Mouse (Mus musculus): ENCODE data around the gene Ak8. TPM values are rescaled to one million over a fixed set of nuclear protein-coding genes. Genes with fewer than 3 reads are reported as not detected.

Ak8 gene
- polyA plus RNA-seq, 2 experiments from 2014 or later = not detected

DNA sequence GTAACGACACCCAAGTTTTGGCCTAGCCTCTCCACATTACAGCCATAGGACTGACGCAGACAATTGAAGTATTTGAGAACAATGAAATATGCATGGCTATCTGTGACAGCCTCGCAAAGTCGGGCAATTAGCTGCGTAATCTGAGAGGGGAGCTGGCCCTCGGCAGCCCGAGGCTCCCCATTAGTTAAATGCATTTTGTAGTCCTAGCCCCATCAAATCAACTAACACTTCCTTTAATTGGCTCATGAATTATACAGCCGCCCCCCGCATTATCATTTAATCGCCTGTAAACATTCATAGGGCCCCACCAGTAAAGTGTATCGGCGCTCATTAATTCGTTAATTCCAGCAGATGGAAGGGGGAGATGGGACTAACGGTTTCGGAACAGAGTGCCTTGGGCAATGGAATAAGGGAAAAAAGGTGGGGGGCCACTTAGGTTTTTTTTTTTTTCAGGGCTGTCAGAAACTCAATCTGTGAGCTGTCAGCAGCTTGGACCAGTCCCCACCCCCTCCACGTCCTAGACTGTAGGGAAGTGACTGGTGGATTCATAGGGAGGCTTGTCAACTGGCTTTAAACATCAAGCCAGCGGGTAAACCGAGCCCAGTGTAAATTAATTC is 97.6 kb downstream of the Ak8 start:
- ATAC-seq = no peak

DNA sequence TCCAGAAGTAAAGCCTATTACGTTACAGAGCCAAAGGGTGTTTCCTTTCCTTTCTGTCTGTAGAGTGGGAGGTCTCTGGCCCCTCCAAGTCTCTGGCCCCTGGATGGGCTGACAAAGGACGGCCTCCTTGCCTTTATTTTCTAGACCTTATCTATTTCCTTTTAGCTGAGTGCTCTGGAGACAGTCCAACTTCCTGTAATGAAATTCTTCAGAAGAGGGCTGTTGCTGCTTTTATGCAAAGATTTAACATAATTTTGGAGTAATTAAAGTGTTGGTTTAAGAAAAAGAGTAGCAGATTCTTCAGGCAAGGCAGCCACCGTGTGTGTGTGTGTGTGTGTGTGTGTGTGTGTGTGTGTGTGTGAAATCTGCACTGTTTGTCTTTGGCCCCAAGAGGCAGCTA is 98.4 kb downstream of the Ak8 start:
- ATAC-seq = no peak

DNA sequence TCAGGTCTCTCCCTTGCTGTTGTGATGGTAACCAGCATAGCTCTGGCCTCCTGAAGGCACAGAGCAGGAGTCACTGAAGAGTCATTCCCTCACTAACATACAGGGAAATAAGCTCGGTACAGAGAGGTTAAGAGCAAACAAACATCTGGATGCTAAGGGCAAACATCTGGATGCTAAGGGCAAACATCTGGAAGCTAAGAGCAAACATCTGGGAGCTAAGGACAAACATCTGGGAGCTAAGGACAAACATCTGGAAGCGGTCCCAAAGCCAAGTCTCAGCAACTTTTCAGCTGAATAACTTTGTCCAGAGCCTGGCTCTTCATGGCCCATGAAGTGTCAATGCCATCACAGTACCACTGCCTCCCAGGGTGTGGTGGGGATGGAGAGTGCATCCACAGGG is 99.6 kb downstream of the Ak8 start:
- no peak for ATAC-seq

DNA sequence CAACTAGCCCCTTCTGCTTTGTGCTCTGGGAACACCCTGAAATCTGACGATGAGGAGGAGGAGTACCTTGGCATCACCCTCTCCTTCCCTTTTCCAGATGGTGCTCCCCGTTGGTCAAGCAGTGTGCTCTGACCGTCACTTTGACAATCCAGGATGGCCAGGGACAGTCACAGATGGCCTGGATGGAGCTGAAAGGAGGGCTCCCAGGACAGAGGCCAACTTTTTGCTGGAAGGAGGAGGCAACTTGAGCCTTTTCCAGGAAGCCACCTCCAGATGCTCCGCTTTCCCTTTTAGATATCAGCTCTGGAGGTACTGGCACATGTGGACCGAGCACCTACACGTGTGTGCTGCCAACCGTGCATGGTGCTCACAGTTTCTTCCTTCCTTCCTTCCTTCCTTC is 103.4 kb downstream of the Ak8 start:
- no peak for ATAC-seq

DNA sequence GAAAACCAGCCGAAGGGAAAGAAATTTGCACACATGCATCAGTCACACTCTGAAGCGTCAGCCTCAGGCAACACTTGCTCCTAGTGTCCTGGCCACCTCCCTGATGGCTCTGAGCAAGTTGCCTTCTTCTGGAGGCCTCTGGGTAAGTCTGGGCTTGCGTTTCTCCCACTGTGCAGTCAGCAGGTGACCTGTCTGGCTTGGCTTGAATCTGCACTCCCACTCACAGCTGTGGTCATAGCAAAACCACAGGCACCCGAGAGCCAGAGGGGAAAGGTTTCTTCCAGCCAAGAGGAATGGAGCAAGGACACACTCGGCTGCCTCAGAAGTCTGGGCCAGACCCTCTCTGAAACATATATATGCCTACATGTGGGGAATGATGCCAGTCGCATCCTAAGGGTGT is 108.9 kb downstream of the Ak8 start:
- no peak for ATAC-seq

DNA sequence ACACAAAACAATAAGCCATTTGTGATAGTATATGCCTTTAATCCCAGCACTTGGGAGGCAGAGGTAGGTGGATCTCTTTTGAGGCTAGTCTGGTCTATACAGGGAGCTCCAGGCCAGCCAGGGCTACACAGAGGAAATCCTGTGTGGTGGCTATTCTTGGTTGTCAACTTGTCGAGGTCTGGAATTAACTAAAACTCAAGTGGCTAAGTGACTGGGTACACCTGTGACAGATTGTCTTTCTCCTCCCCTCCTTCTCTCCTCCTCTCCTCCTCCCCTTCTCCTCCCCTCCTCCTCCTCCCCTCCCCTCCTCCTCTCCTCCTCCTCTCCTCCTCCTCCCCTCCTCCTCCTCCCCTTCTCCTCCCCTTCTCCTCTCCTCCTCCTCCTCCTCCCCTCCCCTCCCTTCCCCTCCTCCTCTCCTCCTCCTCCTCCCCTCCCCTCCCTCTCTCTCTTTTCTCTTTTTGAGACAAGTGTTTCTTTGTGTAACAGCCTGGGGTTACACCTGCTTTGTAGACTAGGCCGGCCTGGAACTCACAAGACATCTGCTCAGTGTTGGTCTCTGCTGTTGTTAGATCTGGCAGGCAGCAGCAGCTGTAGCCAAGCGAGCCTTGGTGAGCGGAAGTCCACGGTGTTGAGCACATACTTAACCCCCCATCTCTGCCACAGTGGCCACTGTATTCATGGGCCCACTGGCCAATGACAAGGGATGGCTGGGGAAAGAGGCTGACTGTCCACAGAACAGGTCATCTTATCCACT is 110.5 kb downstream of the Ak8 start:
- ATAC-seq = no peak

DNA sequence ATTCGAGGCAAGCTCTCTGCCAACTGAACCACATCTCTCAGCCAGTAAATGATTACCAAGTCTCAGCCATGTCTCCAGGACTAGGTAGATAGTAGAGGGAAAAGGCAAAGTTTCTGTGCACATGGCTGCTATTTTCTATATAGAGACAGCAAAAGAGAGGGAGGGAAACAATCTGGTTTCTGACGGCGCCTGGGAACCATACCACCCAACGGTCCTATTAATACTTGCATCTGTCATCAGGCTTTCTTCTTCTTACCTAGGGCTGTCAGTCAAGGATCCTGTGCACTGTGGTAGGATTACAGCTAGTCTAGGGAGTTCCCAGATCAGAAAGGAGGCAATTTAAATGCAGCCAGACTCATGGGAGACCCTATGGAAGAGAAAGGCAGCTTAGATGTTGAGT is 118.9 kb downstream of the Ak8 start:
- no peak for ATAC-seq

DNA sequence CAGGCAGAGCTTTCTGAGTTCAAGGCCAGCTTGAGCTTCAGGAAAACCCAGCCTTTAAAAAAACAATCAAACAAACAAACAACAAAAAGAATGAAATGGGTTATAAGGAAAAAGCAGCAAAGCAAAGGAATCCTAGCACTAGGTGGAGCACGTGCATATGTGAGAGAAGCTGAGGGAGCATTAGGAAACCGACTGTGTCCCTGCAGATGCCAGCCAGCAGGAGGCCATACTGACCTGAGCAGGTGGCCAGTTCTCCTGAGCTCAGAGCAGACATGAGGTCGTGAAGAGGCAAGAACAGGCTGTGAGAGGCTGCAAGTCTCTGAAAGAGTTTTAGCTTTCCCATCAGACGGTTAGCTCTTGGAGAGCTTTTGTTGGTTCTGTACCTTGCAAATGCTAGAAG is 129.3 kb downstream of the Ak8 start:
- ATAC-seq = no peak

DNA sequence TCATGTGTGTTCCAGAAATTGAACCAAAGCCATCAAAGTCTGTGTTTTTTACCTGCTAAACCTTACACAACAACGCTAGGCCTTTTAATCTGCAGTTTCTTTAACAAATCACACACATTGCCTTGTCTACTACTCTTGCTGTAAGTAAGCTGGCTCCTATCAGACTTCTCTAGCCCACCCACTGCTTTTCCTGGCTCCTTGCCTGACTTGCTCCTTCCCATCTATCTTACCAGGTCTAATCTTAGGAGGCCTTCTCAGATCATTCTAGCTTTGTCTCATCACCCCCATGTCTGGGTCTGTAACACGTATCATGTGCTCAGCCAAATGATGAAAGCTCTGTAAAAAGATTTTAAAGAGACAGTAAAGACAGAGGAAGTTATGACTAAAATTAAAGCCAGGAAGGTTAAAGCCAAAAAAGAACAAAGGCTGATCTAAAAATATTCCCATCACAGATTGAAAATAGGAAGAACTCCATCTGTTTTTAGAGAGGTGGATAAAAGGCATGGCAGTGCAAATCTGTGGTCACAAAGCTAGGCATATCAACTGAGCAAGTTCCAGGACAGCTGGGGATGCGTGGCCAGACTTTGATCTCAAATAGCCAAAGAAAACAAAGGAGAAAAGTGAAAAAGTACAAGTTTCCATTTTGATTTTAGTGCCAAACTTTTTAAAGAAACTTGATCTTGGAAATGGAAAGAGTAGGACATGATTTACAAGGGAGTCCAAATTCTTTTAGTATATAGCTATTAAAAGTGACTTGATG is 136.4 kb downstream of the Ak8 start:
- no peak for ATAC-seq

DNA sequence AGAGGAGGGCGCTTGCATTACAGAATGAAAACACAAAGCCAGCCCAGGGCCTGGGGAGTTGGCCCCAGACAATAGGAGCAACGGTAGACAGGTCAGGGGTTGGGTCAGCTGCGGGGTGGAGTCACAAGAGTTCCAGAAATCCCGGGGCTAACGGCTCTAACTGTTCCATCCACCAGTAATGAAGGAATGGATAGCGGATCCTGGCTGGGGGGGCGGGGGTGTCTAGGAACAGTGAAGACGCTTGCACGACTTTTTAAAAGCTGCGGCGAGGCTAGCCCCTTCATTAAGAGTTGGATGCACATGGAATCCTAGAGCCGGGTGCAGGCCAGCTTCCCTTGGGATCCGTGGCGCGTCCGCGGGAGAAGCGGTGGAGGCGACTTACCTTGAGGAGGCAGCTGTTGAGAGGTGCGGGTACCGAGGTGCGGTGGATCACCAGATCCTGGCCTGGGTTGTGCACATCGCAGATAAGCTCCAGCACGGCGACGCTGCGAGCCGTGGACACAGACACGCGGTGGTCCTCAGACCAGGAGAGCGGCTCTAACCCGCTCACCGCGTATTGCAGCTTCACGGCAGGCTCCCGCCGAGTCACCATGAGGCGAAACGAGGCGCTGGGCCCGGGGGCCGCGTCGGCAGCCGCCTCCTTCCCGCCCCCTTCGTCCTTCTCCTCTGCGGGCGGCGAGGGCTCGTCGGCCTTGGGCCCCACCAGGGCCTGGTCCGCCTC is 139.7 kb downstream of the Ak8 start:
- peak; percentile 34 for ATAC-seq

DNA sequence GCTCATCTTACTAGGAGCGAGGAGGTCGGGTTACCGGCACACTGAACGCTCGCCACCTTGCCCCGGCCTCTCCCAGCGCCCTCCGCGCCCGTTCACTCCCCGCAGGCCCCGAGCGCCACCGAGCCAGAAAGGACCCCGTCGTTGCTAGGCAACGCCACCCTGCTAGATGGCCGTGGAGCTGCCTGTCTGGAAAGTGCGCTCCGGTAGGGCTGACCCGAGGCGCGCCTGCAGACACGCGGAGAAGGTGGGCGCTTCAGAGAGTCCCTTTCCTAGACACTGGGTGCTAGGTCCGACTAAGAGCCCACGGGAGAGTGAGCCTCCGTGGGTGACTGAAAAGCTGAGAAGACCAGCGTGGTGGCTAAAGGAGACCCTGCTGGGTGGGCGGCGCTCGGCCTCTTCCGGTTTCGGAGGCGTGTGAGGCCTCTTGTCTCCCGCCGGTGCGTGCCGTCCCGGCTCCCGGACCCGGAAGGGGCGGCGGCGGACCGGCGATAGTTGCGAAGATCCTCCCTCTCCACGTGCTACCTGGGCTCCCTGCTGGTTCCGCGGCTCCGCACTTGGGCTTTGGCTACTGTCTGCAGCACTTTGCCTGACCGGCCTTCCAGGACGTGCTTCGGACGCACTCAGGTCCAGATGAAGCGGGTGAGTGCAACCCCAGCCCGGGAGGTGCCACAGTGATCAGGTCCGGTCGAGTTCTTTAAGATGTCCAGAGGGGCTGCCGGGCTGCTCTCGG is 140.4 kb downstream of the Ak8 start, which contains the start of the genes Gtf3c4 and Ddx31:
TSS of gene Gtf3c4 (minus strand) at position 139 of the 730 bp plus-strand sequence.
TSS of gene Ddx31 (plus strand) at position 185 of the 730 bp plus-strand sequence.
- peak; percentile 81 for ATAC-seq

DNA sequence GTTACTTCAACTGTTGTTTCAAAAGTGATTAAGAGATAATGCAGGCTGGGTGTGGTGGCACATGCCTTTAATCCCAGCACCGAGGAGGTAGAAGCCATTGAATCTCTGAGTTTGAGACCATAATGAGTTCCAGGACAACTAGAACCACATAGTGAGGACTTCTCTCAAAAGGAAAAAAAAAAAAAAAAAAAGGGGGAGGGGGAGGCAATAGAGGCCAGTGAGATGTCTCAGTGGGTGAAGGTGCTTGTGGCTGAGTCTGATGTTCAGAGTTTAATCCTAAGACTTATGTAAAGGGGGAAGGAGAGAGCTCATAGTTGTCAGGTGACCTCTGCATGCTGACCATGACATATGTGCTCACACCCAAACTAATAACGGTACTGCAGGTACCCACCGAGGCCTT is 142.1 kb downstream of the Ak8 start:
- no peak for ATAC-seq

DNA sequence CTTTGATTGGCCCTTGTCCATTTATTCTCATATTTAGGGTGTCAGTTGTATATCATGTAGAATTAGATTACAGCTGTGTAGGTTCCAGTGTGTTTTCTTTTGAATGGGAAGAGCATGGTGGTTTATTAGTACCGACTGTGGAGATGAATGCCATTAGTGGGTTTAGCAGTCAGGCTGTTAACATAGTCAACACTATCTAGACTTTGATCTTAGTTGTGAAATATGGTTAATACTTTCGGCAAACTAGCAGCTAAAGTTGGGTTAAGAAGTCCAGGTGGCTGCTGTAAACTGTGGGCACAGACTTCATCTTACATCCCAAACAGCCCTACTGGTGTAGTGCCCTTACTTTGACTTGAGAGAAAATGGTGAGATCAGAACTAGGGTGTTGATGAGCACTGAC is 148.9 kb downstream of the Ak8 start:
- no peak for ATAC-seq

DNA sequence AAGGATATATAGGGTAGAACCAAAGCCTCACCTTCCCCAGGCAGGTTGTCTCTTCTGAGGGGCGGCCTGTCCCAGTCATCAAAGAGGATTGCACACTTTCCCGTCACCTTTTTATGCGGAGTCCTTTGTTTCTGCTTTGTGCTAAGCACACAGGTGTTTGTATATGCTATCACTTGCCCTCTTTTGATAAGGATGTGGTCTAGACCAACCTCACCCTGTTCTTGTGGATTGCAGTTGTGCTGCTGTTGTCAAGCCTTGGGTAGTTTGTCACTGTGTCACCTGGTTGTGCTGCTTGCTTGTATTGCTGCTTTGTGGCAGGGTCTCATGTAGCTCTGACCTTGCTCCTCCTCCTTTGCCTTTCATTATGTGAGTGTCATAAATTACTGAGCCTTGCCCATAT is 152.6 kb downstream of the Ak8 start:
- ATAC-seq = no peak

DNA sequence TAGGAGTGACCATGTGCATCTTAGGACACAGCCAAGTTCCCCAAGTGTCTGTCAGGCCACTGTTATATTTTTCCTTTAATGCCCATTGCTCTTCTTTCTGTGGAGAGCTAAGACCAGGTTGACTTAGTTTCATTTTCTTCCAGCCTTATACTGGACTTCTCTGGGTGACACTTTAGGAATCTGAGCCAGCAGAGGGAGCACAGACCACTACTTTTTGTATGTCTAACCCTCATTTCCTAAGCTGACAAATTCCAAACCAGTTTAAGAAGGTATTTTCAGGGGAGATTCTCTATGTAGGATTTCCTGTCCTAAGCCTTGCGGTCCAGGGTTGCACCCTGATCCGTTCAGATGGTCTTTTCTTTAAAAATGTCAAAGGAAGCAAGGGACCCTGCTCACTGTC is 155.8 kb downstream of the Ak8 start:
- no peak for ATAC-seq

DNA sequence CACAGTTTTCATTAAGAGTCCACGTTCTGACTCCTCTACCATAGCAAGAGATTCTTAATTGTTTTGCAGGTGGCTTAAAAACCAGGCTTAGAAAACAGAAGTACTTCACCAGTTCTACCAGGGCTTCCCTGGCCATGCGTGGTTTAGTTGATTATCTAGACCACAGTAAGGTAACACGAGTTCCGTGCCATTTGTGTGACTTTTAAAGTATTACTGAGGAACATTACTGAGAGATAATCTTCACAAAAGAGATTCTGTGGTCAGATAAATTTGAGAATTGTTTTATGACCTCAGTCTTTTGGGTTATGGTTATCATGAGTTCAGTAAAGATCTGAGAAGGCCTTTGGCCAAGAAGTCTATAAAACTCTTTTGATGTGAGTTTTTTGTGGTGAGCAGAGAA is 159.3 kb downstream of the Ak8 start:
- no peak for ATAC-seq

DNA sequence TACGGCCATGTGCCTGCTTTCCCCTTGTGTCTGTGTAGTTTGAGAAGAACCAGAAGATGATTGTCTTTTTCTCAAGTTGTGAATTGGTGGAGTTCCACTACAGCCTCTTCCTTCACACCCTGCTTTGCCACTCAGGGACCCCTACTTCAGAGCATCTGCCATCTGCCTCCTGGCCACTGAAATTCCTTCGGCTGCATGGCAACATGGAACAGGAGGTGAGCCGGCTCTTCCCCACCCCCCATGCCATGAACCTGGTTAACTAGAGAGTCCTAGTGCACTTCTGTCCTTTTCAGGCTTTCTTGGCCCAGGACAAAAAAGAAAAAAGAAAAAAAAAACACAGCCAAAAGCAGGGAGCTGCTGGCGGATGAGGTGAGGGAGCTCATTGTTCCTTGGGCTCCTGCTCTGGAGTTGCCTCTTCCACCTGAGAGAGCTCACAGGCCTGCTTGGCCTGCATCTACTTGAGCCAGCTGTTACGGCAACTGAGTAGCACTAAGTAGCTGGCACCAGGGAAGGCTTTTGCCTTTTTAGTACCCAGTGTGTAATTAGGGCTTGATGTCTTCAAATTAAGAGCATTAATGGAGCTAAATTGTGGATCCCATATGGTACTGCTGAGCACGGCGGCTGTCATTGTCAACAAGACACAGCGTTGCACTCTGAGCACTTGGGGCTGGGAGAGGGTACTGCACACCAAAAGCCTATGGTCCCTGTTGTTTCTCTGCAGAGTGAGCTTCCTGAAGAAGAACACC is 160.9 kb downstream of the Ak8 start:
- no peak for ATAC-seq

Data from activated CD4-positive, CD25-positive, alpha-beta regulatory T cell, adult 4 months (primary cell).